Mouse (Mus musculus): ENCODE measurements at regions not wholly inside any gene's neighbourhood (a gene's known extent, or its start where the extent isn't known, plus 50 kb on each side); places are given as distances from the start of the nearest gene placed in this dataset.

DNA sequence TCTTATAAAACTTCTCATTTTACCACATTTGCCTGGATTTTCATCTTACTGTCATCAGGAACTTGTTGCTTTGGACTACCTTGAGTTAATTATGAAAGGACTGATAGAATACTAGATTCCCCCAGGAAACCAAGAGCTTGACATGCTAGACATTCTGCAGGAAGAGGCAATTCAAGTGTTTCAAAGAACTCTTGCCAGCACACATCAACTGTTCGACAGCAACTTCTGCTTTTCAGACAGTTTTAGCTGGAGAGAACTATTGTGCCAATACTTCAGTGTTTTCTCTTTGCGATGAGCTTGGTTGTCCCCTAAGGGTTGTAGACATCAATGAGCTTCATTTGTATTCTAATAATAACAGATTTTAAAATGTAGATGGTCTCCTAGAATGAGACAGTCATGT is 362.1 kb downstream of the Gm43517 start:
- no peak for TF ChIP-seq CTCF (IDR thresholded peaks at IDR 0.05; ENCODE audit: borderline replicate concordance, insufficient read depth, low read length)
- no peak for TF ChIP-seq POLR2A (IDR thresholded peaks at IDR 0.05; ENCODE audit: low read depth, low read length)
